Mouse (Mus musculus): ENCODE measurements around the gene Lmx1b.
A peak's percentile ranks its signal among the peaks of the same experiment; 100 is the strongest.

Gene Lmx1b

DNA sequence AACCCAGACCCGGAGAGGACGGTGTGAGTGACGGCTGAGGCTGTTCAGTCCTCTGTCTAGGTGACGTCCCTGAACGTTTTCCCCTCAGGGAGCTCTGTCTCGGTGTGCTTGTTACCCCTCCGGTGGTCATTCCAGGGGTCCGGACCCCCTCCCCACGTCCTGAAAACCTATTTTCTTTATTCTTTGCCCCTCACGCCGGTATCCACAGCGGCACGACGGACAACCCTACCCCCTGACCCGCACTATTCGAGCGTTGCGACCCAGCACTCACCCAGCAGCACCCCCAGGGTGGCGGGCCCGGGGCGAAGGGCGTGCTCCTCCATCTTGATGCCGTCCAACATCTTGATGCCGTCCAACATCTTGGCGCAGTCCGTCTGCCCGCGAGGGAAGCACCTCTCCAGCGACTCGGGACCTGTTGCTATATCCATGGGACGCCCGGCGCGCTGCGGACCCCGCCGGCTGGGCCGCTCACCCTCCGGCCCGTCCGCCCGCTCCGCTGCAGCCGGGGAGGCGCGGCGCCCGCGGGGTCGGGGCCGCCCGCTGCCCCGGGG is at the start of gene Lmx1b:
Gene Lmx1b (minus strand): TSS at position 341 of the 551 bp plus-strand sequence.
- DNase-seq = no peak

DNA sequence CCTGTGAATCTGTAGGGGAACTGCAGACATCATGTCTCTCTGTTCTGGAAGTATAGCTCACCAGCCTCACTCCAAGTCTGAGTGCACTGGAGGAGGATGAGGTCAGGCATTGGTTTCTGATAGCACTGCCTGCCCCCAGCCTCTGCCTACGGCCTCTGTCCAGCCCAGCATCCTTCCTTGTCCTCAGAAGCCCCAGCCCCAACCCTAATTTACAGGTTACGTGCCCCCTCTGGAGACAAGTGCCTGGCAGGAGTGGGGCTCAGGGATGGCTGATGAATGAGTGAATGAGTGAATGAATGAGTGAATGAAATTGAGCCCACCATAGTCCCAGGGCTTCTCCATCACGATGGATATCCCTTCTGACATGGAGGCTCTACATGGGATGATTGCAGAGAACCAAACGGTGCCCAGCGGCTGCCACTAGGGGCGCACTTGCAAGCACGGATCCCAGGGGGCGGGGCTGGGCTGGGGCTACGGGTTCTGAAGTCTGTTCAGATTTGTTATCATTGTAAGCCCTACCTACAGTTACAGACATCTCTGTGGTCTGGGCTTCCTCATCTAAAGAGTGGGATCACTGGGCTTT is 49.7 kb upstream of the Lmx1b start:
- DNase-seq = peak; percentile 57

DNA sequence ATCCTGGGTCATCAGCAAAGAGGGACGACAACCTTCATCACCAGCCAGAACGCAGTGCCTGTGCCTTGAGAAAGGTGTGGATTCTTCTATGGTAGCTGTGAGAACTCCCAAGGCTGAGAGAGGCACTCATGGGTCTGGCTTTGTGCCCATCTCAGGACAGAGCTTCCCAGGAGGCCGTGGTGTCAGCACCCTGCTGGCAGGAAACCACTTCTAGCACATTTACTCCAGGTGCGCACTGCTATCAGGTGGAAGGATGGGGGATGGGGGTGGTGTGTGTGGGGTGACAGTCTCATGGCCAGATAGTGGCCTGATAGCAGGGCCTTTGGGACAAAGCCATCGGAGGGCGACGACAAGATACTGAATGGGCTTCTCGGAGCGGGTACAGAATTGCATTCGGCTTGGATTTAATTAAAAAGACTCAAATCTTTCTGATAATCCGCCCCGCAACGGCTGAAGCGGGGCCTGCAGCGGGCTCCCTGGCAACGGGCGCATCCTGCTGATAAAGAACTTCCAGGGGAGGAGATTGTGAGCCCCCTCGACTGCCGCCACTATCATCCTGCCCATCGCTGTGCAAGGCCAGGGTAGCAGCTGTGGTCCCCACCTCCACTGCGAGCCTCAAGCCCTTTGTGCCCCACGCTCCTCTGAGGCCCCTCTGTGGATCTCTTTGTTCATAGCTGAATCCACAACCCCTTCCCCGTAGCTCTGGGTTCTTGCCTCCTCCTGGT is 49.0 kb upstream of the Lmx1b start:
- DNase-seq = no peak

DNA sequence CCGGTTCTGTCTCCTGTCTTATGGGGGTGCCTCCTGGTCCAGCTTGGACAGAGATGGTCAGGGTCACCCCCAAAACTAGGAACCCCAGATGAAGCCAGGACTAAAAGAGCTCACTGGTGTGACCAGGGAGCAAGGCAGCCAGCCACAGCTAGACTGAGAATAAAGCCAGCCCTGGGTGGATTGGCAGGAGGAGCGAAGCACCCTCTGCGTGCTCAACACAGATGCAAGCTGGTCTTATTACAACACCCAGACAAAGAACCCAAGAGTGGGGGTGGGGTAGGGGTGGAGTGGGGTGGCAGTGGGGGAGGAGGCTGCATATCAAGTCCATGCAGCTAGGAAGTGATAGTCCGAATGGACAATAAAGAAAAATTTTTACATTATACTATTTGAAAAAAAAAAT is 43.3 kb upstream of the Lmx1b start:
- no peak for DNase-seq

DNA sequence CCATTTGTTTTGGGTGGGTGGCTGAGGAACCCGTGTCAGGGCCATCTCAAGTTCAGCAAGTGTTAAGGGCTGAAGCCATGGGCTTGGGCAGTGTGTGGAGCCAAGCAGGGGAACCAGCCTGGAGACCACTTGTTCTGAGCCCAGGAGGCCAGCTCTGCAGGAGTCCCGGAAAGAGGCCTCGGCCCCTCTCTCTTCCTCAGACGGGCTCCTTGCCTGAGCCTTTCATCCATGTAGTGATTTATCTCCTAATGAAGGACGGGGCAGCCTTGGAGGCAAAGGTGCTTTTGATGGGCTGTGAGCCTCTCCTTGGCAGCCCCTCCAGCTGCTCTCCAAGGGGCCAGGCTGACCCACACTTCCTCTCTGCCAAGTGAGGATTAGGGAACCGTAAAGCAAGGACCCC is 42.8 kb upstream of the Lmx1b start:
- DNase-seq = no peak

DNA sequence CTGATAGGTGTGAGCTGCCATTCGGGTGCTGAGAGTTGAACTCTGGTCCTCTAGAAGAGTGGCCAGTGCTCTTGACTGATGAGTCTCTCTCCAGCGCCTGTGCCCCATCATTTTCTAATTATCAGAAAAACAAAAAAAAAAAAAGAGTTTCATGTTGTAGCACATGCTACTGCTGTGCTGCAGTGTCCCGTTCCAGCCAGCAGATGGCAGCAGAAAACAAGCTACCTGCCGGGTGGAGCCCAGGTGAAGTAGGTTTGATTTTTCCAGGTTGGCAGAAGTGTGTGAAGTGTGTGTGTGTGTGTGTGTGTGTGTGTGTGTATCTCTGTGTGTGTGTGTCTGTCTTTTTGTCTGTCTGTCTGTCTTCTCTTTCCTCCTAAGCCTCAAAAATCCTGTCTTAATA is 41.9 kb upstream of the Lmx1b start:
- DNase-seq = peak; percentile 73

DNA sequence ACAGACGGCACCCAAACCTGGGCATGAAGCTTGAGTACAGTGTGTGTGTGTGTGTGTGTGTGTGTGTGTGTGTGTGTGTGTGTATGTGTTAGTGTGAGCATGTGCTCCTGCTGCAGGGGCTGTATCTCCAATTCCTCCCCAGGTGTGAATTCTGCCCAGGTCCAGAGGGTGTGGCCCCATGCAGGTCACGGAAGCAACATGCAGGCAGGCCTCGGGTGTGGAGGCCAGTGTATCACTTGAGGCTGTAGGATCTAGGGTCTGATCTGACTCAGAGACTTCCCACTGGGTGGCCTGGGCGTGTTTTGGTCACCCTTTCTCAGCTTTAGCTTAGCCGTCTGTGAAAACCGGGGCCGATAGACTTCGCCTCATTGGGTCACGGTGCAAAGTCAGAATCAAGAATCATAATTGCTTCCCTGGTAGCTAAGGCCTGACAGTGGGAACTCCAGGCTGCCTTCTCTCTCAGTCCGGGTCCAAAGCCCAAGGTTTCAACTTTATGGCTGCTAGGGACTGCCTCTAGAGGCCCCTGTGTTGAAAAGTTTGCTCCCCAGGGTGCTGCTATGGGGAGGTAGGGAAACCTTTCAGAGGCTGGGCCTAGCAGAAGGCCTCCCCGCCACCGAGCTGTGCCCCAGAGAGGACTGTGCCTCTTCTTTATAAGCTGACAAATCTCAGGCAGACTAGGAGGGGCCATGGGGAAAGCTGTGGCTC is 38.8 kb upstream of the Lmx1b start:
- DNase-seq = no peak

DNA sequence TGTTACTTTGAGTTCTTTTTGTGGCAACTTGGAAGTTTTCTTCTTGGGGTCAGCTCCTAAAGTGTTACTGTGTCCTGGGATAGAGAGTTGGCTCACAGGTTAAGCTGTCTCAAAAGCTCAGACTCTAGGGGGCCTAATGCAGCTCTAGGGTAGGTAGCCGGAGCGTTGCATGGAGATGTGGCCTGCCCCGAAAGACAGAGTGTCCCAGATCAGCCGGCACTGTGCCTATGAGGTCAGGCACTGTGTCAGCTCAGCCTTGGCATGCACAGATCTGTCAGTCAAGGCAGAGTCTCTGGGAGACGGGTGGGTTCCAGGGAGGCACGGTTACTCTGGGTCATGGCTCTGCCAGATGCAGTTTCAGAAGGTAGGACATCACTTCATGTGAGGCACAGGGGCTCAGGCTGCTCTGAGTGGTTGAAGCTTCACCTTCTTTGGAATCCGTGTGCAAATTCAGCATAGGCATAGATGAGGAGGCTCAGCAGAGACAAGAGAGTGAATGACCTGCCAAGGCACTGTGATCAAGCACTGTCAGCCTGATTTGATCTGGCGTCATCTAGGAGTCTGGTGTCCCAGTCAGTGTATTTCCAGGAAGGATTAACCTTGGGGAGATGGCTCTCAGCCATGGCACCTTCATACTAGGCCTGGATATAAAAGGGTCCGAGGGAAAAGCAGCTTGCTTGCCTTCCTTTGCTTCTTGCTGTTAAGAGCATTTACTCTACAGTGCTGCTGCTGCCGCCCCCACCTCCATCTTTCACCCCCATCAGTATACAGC is 32.6 kb upstream of the Lmx1b start:
- no peak for DNase-seq

DNA sequence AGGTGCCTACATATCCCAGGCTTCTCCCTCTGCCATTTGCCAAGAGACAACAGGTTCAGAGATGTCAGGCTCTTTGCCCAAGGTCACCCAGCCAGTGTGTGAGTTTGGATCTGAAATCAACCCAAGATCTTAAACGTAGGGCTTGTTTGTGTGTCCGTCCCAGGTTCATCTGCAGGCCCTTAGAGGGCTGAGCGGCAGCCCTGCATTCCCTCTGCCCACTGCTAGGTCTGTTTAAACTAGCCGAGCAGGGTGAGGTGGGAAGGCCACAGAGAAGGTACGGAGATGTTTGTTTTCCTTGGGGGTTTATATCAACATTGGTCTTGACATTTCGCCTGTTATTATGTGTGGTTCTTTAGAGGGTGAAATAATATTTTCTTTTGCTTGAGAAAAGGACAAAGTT is 28.4 kb upstream of the Lmx1b start:
- DNase-seq = no peak

DNA sequence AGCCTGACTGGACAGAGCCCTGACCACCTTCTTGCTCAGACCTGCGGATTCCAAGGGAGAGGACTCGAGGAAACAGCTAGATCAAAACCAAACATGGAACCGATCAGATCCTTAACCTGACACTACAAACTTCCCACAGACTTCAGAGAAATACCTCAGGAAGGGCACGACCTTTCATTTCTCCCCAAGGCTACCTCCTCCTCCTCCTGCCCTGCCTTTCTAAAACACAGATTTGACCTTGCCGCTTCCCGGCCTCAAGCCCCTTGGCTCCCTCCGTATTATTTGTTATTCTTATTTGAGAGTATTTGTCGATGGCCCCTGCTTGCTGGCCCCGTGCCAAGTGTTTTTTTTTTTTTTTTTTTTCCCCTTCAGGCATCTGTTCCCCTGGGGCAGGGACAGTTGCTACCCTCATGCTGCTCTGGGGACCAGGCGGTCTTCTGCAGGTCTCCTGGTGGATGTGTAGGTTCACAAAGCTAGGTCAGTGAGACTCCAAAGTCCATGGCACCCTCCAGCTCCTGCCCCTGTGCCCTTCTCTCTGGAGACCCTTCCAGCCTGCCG is 26.2 kb upstream of the Lmx1b start:
- no peak for DNase-seq

DNA sequence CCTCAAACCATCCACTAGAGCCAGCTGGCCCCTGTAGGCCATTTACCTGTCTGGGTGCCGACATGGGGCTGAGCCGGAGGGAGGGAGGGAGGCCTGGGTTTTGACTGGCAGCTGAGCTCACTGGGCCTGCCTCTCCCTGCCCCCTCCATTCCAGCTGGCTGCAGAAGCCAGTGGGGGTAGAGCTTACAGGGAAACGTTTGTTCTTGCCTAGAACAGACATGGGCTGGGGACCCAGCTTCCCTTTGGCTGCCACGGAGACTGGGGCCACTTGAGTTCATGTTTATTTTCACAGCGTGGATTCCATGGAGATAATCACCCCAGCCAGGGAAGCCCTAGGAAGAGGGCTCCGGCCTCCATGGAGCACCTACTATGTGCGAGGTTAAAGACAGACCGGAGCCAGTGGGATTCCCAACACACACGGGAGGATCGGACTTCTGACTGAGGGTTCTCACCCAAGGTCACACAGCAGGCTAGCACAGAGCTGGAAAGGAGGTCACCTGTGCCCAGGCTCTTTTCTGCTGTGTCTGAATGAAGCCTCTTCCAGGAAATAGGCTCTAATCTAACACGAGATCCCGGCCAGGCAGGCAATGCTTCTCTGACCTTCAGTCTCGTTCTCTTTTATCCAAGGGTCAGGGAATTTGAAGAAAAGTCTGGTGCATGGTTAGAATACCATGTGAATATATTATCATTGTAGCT is 25.2 kb upstream of the Lmx1b start:
- peak; percentile 51 for DNase-seq

DNA sequence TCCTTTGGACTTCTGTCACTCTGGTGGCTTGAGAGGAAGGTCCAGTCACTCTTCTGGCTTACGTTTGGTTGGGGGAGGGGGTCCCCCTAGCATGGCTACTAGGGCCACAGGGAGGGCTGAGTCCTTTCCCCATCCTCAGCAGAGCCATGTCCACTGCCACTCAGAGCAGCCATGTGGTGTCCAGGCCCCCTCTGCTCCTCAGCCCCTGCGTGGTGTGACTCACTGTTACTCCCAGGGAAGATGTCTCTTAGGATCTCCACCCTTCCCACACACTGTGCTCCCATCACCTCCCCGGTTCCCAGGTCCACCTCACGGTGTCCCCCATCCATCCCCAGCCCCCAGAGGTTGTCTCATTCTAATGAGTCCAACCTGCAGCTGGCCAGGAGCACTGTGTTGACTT is 24.4 kb upstream of the Lmx1b start:
- no peak for DNase-seq

DNA sequence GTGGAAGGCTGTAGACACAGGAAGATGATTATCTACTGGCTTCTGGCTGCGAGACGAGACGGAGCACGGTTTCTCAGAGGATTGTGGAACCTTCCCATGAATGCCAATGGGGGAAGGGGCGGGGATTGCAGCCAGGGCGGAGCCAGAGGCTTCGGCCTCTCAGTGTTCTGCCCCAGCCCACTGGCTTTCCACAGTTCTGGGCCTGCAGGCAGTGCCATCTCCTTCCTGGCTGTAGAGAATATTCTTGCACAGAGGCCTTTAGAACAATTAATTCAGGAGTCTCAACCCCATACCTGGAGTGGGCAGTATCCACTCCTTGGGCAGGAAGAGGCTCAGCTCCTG is 18.9 kb upstream of the Lmx1b start:
- DNase-seq = peak; percentile 67

DNA sequence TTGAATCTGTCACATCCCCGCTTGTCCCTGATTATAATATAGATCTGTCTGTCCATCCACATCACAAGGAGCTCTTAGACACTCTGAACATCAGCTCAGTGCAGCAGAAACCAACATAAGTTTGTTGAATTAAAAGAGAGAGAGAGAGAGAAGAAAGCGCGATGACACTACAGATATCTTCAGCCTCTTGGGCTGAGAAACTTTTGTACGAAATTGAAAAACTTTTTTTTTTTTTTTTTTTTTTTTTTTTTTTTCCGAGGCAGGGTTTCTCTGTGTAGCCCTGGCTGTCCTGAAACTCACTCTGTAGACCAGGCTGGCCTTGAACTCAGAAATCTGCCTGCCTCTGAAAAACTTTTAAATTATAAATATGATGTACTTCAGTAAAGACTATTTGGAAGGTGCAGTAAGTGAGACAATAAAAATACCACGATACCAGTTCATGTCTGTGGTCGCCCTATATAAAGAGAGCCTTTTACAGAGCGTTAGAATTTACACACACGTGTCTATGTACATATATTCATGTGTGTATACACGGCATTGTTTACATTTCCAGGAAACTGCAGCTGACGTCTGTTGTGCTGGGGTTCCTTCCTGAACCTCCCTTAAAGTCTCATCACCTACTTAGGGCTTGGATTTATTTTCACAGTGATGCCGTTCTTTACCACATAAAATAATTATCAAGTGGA is 18.4 kb upstream of the Lmx1b start:
- DNase-seq = no peak

DNA sequence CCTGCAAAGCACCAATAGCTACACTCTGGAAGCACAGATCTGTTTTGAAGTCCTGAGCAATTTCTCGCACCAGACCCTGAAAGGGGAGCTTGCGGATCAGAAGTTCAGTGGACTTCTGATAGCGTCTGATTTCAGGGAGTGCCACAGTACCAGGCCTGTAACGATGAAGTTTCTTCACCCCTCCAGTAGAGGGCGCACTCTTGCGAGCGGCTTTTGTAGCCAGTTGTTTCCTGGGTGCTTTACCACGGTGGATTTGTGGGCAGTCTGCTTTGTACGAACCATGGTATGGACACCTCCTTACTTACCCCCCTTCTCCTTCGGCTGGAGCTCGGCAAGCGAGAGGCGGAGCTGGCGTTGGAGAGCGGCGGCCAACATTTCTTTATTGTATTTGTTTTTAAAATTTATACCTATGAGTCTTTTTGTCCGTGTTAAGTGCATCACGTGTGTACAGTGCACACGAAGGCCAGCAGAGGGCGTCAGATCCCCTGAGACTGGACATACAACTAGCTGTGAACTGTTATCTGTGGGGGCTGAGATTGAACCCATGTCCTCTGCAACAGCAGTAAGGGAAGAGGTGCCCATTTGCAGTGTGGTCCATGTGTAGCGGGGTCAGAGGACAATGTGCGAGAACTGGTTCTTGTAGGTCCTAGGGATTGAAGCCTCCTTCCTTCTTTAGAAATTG is 12.3 kb upstream of the Lmx1b start:
- DNase-seq = no peak

DNA sequence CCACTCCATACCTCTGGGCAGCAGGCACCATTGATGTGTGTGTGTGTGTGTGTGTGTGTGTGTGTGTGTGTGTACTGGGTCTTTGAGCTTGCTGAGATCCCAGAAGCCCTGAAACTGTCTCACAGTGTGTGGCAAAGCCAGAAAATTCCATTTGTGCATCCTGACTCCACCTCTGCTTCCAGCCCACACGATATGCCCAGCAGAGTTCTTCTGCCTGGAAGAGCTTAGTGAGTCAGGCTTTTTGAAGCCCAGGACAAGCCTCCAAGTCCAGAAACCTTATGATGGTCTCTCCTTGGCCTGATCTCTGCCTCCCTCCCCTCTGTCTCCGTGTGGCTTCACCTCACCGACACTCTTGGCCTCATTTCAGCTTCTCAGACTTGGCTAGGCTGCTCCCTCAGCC is 9.1 kb upstream of the Lmx1b start:
- no peak for DNase-seq

DNA sequence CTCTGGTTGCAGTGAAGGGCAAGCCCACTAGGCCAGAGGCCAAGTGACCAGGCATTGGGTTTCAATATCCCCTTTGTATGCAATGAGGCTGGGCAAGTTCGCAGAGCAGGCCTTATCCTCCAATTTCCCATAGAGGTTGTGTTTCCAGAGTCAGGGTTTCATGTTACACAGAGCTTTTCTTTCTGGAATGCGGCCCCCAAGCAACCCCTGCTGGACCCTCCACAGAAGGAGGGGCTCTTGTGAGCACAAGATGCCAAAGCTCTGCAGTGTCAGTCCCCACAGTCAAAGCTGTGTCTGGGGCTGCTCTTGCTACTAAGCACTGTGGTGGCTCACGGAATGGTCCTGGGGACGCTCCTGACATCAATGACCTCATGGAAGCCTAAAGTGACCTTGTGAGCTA is 8.6 kb upstream of the Lmx1b start:
- DNase-seq = no peak

DNA sequence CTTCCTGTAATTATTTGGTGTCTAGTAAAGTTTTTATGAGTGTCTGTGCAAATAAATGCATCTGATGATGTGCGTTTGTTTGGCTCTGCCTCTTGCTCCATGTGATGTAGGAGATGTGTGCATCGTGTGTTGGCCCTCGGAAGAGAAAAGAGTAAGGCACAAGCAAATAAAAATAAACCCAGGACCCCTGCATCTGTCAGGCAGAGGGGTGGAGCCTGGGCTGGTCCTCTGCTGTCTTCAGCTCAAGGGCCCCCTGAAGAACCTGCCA is 5.9 kb upstream of the Lmx1b start:
- DNase-seq = no peak

DNA sequence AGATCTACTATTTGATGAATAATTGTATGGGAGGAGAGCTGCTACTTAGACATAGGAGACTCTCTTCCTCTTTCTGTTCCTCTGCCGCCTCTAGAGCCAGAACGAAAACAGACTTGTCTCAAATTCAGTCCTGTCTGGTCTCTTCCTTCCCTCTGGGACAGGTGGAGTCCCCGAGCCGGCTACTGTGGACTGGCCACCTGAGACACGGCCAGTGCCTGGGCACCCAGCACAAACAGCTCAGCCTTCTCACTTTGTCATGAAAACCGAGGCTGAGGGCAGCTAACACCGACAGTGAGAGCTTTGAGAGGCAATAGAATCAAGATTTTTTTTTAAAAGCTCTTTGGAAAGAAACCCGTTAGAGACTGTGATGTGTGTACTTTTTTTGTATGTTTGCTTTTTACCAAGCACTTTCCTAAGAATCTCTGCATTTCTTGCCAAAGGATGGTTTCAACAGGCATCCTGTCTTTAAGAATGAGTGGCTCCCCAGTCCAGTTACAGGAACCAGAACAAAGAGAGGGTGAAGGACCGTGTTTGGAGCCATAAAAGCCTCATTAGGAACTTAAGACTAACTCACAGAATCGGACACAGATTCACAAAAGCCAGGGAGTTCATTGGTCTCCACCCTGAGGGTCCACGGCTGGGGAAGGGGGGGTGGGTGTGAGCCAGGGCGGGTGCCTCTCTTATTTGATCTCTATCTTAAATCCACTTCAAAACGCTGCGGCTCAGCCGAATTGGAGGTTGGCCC is 5.4 kb upstream of the Lmx1b start:
- DNase-seq = no peak
